Mouse (Mus musculus): ENCODE results near the gene Kat5.

DNA sequence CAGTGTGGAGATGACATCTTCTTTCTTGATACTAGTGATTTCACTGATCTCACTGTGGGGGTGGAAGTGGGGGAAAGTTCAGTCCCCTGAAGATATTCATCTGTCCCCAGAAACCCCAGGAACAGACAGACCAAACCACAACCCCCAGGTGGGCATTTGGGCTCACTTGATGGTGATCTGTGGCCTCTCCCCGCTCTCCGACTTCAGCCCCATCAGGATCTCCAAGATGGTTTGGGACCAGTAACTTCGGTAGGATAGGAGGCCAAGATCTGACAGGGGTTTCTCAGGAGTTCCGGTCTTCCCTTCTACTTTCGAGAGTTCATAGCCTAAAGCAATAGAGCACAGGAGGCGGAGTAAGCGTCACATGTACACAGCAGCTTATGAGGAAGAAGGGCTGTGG lies 6.4 kb downstream of the Kat5 start:
- TF ChIP-seq CTCF (IDR thresholded peaks at IDR 0.05; ENCODE audit: control insufficient read depth, insufficient read depth, low read length) (no peak), POLR2A (IDR thresholded peaks at IDR 0.05; ENCODE audit: borderline replicate concordance, control insufficient read depth, low read depth, low read length) (no peak)
